Mouse (Mus musculus): ENCODE data around the gene Emc4. TPM values are rescaled to one million over a fixed set of nuclear protein-coding genes. Genes with fewer than 3 reads are reported as not detected.

Emc4 gene
- 28.6 and 32.5 TPM in 2 replicates for polyA plus RNA-seq (2012; rRNA removed)

DNA sequence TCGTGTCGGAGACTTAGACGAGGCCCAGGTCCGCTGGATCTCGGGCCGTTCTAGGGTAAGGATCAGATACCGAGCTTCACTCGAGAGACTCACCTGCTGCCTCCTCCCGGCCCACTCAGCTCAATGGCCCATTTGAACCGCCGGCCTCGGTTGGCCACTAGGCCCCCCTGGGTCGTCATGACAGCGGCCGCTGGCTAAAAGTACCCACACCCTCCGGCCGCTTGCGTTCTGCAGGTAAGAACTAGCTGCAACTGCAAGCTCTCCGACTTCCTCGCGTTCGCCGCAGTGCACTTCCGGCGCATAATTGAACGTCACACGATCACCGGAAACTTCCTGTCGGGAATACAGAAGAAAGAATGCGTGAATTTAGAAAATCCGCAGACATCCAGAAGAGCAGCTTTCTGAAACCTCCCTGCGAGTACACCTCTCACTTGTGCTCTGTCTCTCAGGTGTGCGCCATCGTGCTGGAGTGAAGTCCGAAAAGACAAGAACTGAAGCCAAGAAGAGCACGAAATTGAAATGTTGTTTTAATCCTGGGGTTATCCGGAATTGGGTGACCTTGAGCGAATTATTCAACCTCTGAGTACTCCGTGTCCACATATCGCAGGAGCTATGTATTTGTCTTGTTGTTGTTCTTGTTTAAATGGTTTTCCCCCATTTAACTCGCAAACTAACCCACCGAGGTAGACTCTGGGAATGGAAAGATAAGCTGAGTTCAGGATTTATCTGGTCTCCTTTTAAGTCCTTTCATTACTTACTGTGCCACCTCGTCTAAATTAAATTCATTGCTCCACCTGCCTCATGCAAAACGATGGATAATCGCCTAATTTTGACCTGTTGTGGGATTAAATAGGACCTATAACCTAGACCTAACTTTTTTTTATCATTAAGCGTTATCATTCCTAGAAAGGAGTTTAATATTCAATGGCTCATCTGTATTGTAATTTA, at the start of gene Emc4:
TSS of gene Emc4 (minus strand) at position 302 of the 948 bp plus-strand sequence.
- no peak for TF ChIP-seq CTCF (IDR thresholded peaks at IDR 0.05; ENCODE audit: extremely low read depth, insufficient read depth, insufficient read length, insufficient replicate concordance)
- TF ChIP-seq POLR2A (IDR thresholded peaks at IDR 0.05; ENCODE audit: low read depth, low read length) = peak; percentile 49; the same call in 1 of the 2 replicates
- Histone ChIP-seq H3K36me3 (ENCODE audit: control insufficient read depth, insufficient read depth, low read length) (peaks cover 10% of the 10 kb centered on the region), H3K27me3 (ENCODE audit: control insufficient read depth, insufficient read depth, low read length) (no peaks in the 10 kb centered on the region), H3K4me3 (ENCODE audit: extremely low read depth, insufficient read depth, insufficient read length) (peak within 1 kb of the TSS; percentile 92), H3K4me1 (ENCODE audit: control insufficient read depth, insufficient read depth, insufficient read length) (peaks cover 2% of the 10 kb centered on the region; the same call in 1 of the 2 replicates), H3K27ac (ENCODE audit: insufficient read depth, low read length) (peak within 1 kb of the TSS; percentile 63)
- DNase-seq (ENCODE audit: low read depth in 1 of 2, low spot score in 2 of 2) = peak; percentile 64 to 88
- 2% methylated on average over 46 of the region's 46 CpGs for WGBS

GRCm38 (mm10) chr2:112407030-112407429, 39.2 kb upstream of the Emc4 start:
- peaks cover 13% of the 10 kb centered on the region for H3K36me3 ChIP-seq (ENCODE audit: control insufficient read depth, insufficient read depth, low read length)
- no peak for DNase-seq (ENCODE audit: low read depth in 1 of 2, low spot score in 2 of 2)
- 96% methylated on average over 3 of the region's 3 CpGs for WGBS
- TF ChIP-seq POLR2A (IDR thresholded peaks at IDR 0.05; ENCODE audit: low read depth, low read length) = no peak
- TF ChIP-seq CTCF (IDR thresholded peaks at IDR 0.05; ENCODE audit: extremely low read depth, insufficient read depth, insufficient read length, insufficient replicate concordance) = no peak
- no peak overlapping the region for H3K27ac ChIP-seq (ENCODE audit: insufficient read depth, low read length)
- no peaks in the 10 kb centered on the region for H3K27me3 ChIP-seq (ENCODE audit: control insufficient read depth, insufficient read depth, low read length)
- H3K4me3 ChIP-seq (ENCODE audit: extremely low read depth, insufficient read depth, insufficient read length) = no peak overlapping the region
- no peaks in the 10 kb centered on the region for H3K4me1 ChIP-seq (ENCODE audit: control insufficient read depth, insufficient read depth, insufficient read length)

- TF ChIP-seq POLR2A (IDR thresholded peaks at IDR 0.05; ENCODE audit: low read depth, low read length) = no peak
- TF ChIP-seq CTCF (IDR thresholded peaks at IDR 0.05; ENCODE audit: extremely low read depth, insufficient read depth, insufficient read length, insufficient replicate concordance) = no peak
- 47% methylated on average over 1 of the region's 1 CpGs for WGBS
- H3K4me1 ChIP-seq (ENCODE audit: control insufficient read depth, insufficient read depth, insufficient read length) = no peaks in the 10 kb centered on the region; the same call in 1 of the 2 replicates
- no peak overlapping the region for H3K4me3 ChIP-seq (ENCODE audit: extremely low read depth, insufficient read depth, insufficient read length)
- no peaks in the 10 kb centered on the region for H3K36me3 ChIP-seq (ENCODE audit: control insufficient read depth, insufficient read depth, low read length)
- no peak for DNase-seq (ENCODE audit: low read depth in 1 of 2, low spot score in 2 of 2)
- H3K27ac ChIP-seq (ENCODE audit: insufficient read depth, low read length) = no peak overlapping the region
- H3K27me3 ChIP-seq (ENCODE audit: control insufficient read depth, insufficient read depth, low read length) = no peaks in the 10 kb centered on the region
These were observed 28.8 kb upstream of the Emc4 start for GRCm38 (mm10) chr2:112396649-112397048.

DNA sequence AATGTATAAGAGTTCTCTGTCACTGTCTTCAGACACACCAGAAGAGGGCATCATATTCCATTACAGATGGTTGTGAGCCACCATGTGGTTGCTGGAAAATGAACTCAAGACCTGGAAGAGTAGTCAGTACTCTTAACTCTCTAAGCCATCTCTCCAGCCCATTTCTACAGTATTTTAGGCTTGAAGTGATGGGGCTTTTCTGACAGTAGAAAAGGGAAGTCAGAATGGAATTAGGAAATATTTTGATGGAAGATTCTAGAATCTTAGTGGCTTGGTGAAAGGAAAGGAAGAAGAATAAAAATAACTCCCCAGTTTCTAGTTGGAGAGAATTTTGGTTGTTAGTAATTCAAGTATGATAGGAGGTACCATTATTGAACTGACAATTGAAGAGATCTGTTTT, 26.1 kb upstream of the Emc4 start:
- no peaks in the 10 kb centered on the region for H3K27me3 ChIP-seq (ENCODE audit: control insufficient read depth, insufficient read depth, low read length)
- no peak overlapping the region for H3K4me3 ChIP-seq (ENCODE audit: extremely low read depth, insufficient read depth, insufficient read length)
- no peak for DNase-seq (ENCODE audit: low read depth in 1 of 2, low spot score in 2 of 2)
- no peaks in the 10 kb centered on the region for H3K36me3 ChIP-seq (ENCODE audit: control insufficient read depth, insufficient read depth, low read length)
- no peaks in the 10 kb centered on the region; the same call in 1 of the 2 replicates for H3K4me1 ChIP-seq (ENCODE audit: control insufficient read depth, insufficient read depth, insufficient read length)
- TF ChIP-seq CTCF (IDR thresholded peaks at IDR 0.05; ENCODE audit: extremely low read depth, insufficient read depth, insufficient read length, insufficient replicate concordance) (no peak), POLR2A (IDR thresholded peaks at IDR 0.05; ENCODE audit: low read depth, low read length) (no peak)
- no peak overlapping the region for H3K27ac ChIP-seq (ENCODE audit: insufficient read depth, low read length)

DNA sequence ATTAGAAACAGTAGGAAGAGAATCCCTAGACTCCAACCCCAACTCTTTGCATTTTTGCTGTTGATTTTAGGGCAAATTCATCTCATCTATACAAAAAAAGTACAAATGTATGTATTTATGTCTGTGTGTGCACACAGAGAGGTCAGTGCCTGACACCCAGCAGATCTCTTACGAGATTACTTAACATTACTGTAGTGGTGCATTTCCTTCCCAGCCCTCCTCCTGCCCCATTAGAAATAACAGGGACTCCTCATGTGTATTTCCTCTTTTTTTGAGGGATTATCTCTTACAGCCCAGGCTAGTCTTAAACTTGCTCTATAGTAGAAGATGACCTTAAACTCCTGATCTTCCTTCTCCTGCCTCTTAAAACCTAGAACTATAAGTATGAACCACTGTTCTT, 24.9 kb upstream of the Emc4 start:
- Histone ChIP-seq H3K27ac (ENCODE audit: insufficient read depth, low read length) (no peak overlapping the region), H3K4me1 (ENCODE audit: control insufficient read depth, insufficient read depth, insufficient read length) (no peaks in the 10 kb centered on the region; the same call in 1 of the 2 replicates), H3K27me3 (ENCODE audit: control insufficient read depth, insufficient read depth, low read length) (no peaks in the 10 kb centered on the region), H3K36me3 (ENCODE audit: control insufficient read depth, insufficient read depth, low read length) (no peaks in the 10 kb centered on the region), H3K4me3 (ENCODE audit: extremely low read depth, insufficient read depth, insufficient read length) (no peak overlapping the region)
- TF ChIP-seq POLR2A (IDR thresholded peaks at IDR 0.05; ENCODE audit: low read depth, low read length) (no peak), CTCF (IDR thresholded peaks at IDR 0.05; ENCODE audit: extremely low read depth, insufficient read depth, insufficient read length, insufficient replicate concordance) (no peak)
- 80% methylated on average over 1 of the region's 1 CpGs for WGBS
- no peak for DNase-seq (ENCODE audit: low read depth in 1 of 2, low spot score in 2 of 2)

DNA sequence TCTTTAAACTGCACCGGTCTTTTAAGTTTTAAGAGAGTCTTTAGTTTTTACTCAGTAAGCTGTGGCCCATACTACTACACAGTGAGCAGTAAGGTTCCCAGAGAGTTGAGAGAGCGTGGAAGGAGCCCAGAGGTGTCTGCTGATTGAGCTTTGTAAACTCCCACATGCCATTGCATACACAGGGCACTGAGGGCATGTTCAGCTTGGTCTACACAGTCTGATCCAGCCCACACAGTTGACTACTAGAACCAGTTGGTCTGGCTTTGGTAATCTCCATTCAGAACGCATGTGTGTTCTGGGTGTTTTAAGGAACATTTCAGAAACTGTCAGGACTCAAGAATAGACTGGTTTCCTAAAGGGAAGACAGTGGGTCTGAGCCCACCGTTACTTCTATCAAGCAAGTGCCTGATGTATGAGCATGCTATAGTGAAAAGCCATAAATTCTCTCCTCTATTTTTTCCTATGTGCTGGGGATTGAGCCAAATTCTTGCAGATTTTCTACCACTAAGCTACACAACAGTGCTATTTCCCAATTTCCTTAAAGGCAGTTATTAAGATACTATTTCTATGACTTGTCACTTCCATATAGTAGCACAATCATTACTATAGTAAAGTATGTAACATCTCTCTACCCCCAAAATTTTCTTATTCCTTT, 23.6 kb upstream of the Emc4 start:
- Histone ChIP-seq H3K4me1 (ENCODE audit: control insufficient read depth, insufficient read depth, insufficient read length) (no peaks in the 10 kb centered on the region; the same call in 1 of the 2 replicates), H3K4me3 (ENCODE audit: extremely low read depth, insufficient read depth, insufficient read length) (no peak overlapping the region), H3K36me3 (ENCODE audit: control insufficient read depth, insufficient read depth, low read length) (no peaks in the 10 kb centered on the region), H3K27ac (ENCODE audit: insufficient read depth, low read length) (no peak overlapping the region), H3K27me3 (ENCODE audit: control insufficient read depth, insufficient read depth, low read length) (no peaks in the 10 kb centered on the region)
- WGBS = 91% methylated on average over 4 of the region's 4 CpGs
- TF ChIP-seq CTCF (IDR thresholded peaks at IDR 0.05; ENCODE audit: extremely low read depth, insufficient read depth, insufficient read length, insufficient replicate concordance) = no peak
- no peak for TF ChIP-seq POLR2A (IDR thresholded peaks at IDR 0.05; ENCODE audit: low read depth, low read length)
- no peak for DNase-seq (ENCODE audit: low read depth in 1 of 2, low spot score in 2 of 2)

Data from spleen, adult 2 months (tissue).